Mouse (Mus musculus) myocyte (in vitro differentiated cells): Measurements from ENCODE around the gene Gpc1. TPM values are rescaled to one million over a fixed set of nuclear protein-coding genes. Genes with fewer than 3 reads are reported as not detected.

Experiments
- H3K27me3 ChIP-seq: one replicate; pipeline ENCODE4 v1.6.1; 2011; ENCODE audit not compliant: control insufficient read depth, insufficient read depth, insufficient read length
- H3K36me3 ChIP-seq: one replicate; pipeline ENCODE4 v1.6.1; 2011; ENCODE audit not compliant: control insufficient read depth, insufficient read depth
- H3K4me2 ChIP-seq: one replicate; pipeline ENCODE4 v1.6.1; 2011; ENCODE audit warnings: low read depth, control low read depth
- H3K4me3 ChIP-seq: one replicate; pipeline ENCODE4 v1.5.1; 2011; ENCODE audit warnings: mild to moderate bottlenecking, control low read depth, moderate library complexity
- H3K79me2 ChIP-seq: one replicate; pipeline ENCODE4 v1.6.1; 2011; ENCODE audit not compliant: control insufficient read depth, insufficient read depth
- H3ac ChIP-seq: one replicate; pipeline ENCODE4 v1.6.1; 2011; ENCODE audit not compliant: control insufficient read depth, insufficient read length
- CEBPB ChIP-seq: IDR thresholded peaks from 2 replicates; pipeline ENCODE4 v1.6.1; 2011; ENCODE audit warnings: mild to moderate bottlenecking, moderate library complexity; ENCODE audit not compliant: poor library complexity, insufficient read depth, severe bottlenecking
- E2F4 ChIP-seq: IDR thresholded peaks from one replicate; pipeline ENCODE4 v1.6.1; 2011; ENCODE audit warnings: mild to moderate bottlenecking, control low read depth, moderate library complexity; ENCODE audit not compliant: insufficient read depth
- MAX ChIP-seq: IDR thresholded peaks from one replicate; pipeline ENCODE4 v1.6.1; 2011; ENCODE audit warnings: low read depth, mild to moderate bottlenecking, control low read depth
- MYOD1 ChIP-seq, 3 experiments: IDR thresholded peaks; one replicate each; pipeline ENCODE4 v1.6.1; 2011; ENCODE audit warnings: control low read depth in 2 of 3, low read depth in 2 of 3, mild to moderate bottlenecking in 2 of 3, moderate library complexity in 1 of 3; ENCODE audit not compliant: insufficient read length in 2 of 3, control insufficient read depth in 1 of 3
- MYOG ChIP-seq, 3 experiments: IDR thresholded peaks; one replicate each; pipeline ENCODE4 v1.6.1; 2011; ENCODE audit warnings: control low read depth in 2 of 3, low read depth in 2 of 3, mild to moderate bottlenecking in 2 of 3; ENCODE audit not compliant: insufficient read length in 2 of 3, control insufficient read depth in 1 of 3, insufficient read depth in 1 of 3
- POLR2A ChIP-seq: IDR thresholded peaks from one replicate; pipeline ENCODE4 v1.6.1; 2011; ENCODE audit warnings: low read depth, mild to moderate bottlenecking, control low read depth, moderate library complexity; ENCODE audit not compliant: insufficient read length
- POLR2AphosphoS2 ChIP-seq: IDR thresholded peaks from one replicate; pipeline ENCODE4 v1.6.1; 2011; ENCODE audit warnings: low read depth, control low read depth; ENCODE audit not compliant: insufficient read length
- REST ChIP-seq: IDR thresholded peaks from one replicate; pipeline ENCODE4 v1.6.1; 2011; ENCODE audit warnings: mild to moderate bottlenecking, control low read depth, moderate library complexity; ENCODE audit not compliant: insufficient read depth, insufficient read length
- SRF ChIP-seq: IDR thresholded peaks from one replicate; pipeline ENCODE4 v1.6.1; 2011; ENCODE audit warnings: low read depth; ENCODE audit not compliant: control insufficient read depth, insufficient read length
- TCF12 ChIP-seq: IDR thresholded peaks from one replicate; pipeline ENCODE4 v1.6.1; 2011; ENCODE audit warnings: mild to moderate bottlenecking, control low read depth; ENCODE audit not compliant: poor library complexity, insufficient read depth, severe bottlenecking
- TCF3 ChIP-seq: IDR thresholded peaks from one replicate; pipeline ENCODE4 v1.6.1; 2011; ENCODE audit warnings: low read depth, control low read depth; ENCODE audit not compliant: insufficient read length
- USF1 ChIP-seq: IDR thresholded peaks from one replicate; pipeline ENCODE4 v1.6.1; 2011; ENCODE audit warnings: low read depth, mild to moderate bottlenecking, control low read depth, moderate library complexity
- polyA plus RNA-seq: library from polyadenylated mRNA; unstranded; fragments of >200 nt; fragmentation: generic; extraction: Trizol; gene quantifications from one replicate; pipeline ENCODE4 v1.2.1, GENCODE M21; 2012; ENCODE audit warnings: missing spikeins

Gpc1 gene
- polyA plus RNA-seq, 1 experiment: 930 TPM

DNA sequence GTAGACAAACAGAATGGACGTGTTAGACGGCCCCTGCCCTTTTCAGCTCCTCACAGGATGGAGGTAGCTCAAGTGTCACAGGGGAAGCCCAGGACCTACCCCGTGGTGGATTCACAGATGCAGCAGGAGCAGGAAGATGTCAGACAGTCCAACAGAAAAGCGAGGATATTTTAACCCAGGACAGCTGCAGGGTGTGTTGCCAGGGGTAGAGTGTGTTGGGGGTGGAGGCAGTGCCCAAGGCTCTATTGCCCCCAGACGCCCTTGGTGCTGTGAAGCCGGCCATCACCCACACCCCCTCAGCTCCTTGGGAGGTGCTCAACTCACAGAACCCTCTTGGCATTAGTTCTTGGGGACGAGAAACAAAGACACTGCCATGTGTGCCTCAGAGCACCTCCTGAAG lies 40.8 kb upstream of the Gpc1 start:
- H3K4me3 ChIP-seq: no peak overlapping the region
- H3K4me2 ChIP-seq: peak overlapping the region; percentile 62
- no peaks in the 10 kb centered on the region for H3K27me3 ChIP-seq
- H3K79me2 ChIP-seq: no peaks in the 10 kb centered on the region
- H3K36me3 ChIP-seq: no peaks in the 10 kb centered on the region
- TF ChIP-seq MYOD1 (IDR thresholded peaks at IDR 0.05; ENCODE audit: control insufficient read depth in 1 of 3, insufficient read length in 2 of 3, low read depth in 2 of 3) (peak in 2 of 3 experiments; percentile 85 to 87), TCF12 (peak; percentile 76), SRF (no peak), MYOG (IDR thresholded peaks at IDR 0.05; ENCODE audit: control insufficient read depth in 1 of 3, insufficient read depth in 1 of 3, insufficient read length in 2 of 3, low read depth in 2 of 3) (peak; percentile 67 to 91 (median 74)), POLR2A (peak; percentile 0), TCF3 (no peak)
- H3ac ChIP-seq: no peak overlapping the region

DNA sequence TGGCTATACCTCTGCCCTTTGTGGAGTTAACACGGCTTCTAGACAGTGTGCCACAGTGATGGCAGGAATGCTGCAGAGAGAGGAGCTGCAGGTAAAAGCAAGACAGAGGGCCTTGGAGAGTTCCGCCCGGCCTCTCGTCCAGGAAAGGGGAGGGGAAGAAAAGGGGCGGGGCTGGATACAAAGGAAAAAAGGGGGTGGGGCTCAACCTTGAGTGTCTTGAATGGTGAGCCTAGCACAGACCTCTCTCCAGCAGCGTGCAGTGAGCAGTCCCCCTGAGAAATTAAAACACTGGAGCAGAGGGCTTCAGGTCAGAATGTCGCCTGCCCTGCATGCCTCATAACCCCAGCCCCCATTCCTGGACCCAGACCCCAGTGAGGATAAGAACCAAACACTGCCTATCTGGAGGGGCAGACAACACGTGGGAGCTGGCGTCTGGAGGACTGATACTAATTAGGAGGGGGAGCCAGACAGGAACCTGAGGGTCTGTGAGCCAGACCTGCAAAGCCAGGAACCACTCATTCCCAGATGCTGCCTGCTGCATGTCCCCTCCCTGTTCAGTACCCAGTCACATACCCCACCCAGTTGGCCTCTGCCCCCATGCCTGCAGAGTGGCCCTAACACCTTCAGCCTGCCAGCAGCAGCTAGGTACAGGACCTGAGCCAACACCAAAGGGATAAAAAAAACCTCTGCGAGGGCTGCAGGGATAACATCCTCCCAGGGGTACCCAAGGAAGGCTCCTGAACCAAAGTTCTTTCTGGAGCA lies 40.2 kb upstream of the Gpc1 start:
- no peak for TF ChIP-seq MAX
- TF ChIP-seq MYOG (IDR thresholded peaks at IDR 0.05; ENCODE audit: control insufficient read depth in 1 of 3, insufficient read depth in 1 of 3, insufficient read length in 2 of 3, low read depth in 2 of 3): no peak
- TF ChIP-seq CEBPB: no peak
- no peak for TF ChIP-seq TCF12
- no peak for TF ChIP-seq REST
- TF ChIP-seq POLR2A: peak; percentile 7
- no peak for TF ChIP-seq SRF
- TF ChIP-seq TCF3: no peak
- no peak for TF ChIP-seq USF1
- no peaks in the 10 kb centered on the region for H3K36me3 ChIP-seq
- no peaks in the 10 kb centered on the region for H3K79me2 ChIP-seq
- H3K4me3 ChIP-seq: no peak overlapping the region
- H3K4me2 ChIP-seq: peak overlapping the region; percentile 62
- no peak overlapping the region for H3ac ChIP-seq
- no peaks in the 10 kb centered on the region for H3K27me3 ChIP-seq

DNA sequence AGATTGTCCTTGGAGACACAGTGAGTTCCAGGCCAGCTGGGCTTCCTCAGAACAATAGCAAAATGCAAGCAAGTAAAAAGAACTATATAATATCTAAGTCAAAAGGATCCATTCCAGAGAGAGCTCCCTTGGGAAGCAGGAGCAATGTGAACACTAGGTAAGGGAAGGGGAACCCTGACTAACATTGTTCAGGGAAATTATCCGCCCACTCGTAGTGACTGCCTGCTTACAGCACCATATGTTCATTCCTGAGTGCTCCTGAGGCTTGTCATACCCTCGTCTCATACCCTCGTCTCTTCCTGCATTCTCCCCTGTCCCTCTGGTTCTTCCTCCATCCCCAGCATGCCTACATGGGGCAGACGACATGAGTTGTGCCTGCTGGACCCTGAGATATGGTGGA lies 37.7 kb upstream of the Gpc1 start:
- H3K27me3 ChIP-seq: no peaks in the 10 kb centered on the region

DNA sequence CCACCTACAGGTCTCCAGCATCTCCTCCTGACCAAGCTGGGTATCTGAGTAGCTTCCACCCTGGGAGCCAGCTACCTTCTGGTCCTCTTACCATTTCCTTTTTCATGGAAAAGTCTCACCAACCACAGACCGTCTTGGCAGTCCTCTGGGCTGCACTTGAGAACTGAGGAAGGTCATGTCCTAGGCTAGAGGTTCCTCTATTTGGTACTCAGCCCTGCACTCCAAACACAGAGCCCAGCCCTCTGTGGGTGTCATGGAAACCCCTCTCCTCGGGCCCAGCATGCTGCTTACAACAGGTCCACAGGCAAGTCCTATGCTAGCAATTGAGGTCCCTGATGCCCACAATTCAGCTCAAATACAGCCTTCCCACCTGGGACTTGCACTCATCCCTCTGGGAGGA lies 33.0 kb upstream of the Gpc1 start:
- Histone ChIP-seq H3K36me3 (no peaks in the 10 kb centered on the region), H3K4me2 (no peak overlapping the region), H3K27me3 (no peaks in the 10 kb centered on the region), H3K4me3 (no peak overlapping the region), H3ac (no peak overlapping the region), H3K79me2 (no peaks in the 10 kb centered on the region)
- TF ChIP-seq MYOD1 (IDR thresholded peaks at IDR 0.05; ENCODE audit: control insufficient read depth in 1 of 3, insufficient read length in 2 of 3, low read depth in 2 of 3) (no peak), CEBPB (no peak), POLR2A (no peak), MAX (no peak), E2F4 (no peak), SRF (no peak), TCF3 (no peak), POLR2AphosphoS2 (no peak), USF1 (no peak), MYOG (IDR thresholded peaks at IDR 0.05; ENCODE audit: control insufficient read depth in 1 of 3, insufficient read depth in 1 of 3, insufficient read length in 2 of 3, low read depth in 2 of 3) (no peak), TCF12 (no peak), REST (no peak)

More for the DNA sequence above, 37.7 kb upstream of the Gpc1 start:
- H3K4me2 ChIP-seq: peak overlapping the region; percentile 1
- no peaks in the 10 kb centered on the region for H3K79me2 ChIP-seq
- TF ChIP-seq POLR2A: no peak
- TF ChIP-seq MYOD1 (IDR thresholded peaks at IDR 0.05; ENCODE audit: control insufficient read depth in 1 of 3, insufficient read length in 2 of 3, low read depth in 2 of 3): peak in 2 of 3 experiments; percentile 10 to 41
- H3K4me3 ChIP-seq: no peak overlapping the region
- H3K36me3 ChIP-seq: no peaks in the 10 kb centered on the region
- no peak overlapping the region for H3ac ChIP-seq

DNA sequence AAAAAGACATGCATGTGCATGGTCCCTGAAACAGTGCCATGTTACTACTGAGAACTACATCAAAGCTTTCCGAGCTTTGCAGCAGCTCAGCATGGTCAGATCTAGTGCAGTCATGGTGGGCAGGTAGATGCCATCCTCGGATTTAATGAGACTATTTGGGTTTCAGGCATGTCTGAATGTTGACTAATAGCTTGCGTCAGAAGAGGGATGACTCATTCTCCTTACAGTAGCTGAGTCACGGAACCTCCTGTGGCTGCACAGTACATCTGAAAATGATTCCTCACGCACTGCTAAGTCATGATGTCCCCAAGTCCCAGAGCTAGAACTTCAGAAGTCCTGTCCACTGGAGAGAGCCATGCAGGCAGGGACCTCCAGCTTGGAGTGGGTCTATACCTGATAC lies 31.8 kb upstream of the Gpc1 start:
- no peaks in the 10 kb centered on the region for H3K27me3 ChIP-seq
- no peak overlapping the region for H3K4me3 ChIP-seq
- peak overlapping the region; percentile 49 for H3K4me2 ChIP-seq
- no peak overlapping the region for H3ac ChIP-seq
- TF ChIP-seq POLR2A: no peak
- peak; percentile 41 for TF ChIP-seq SRF
- peak; percentile 89 for TF ChIP-seq CEBPB
- TF ChIP-seq REST: no peak
- peak in 1 of 3 experiments; percentile 31 for TF ChIP-seq MYOD1 (IDR thresholded peaks at IDR 0.05; ENCODE audit: control insufficient read depth in 1 of 3, insufficient read length in 2 of 3, low read depth in 2 of 3)
- no peaks in the 10 kb centered on the region for H3K79me2 ChIP-seq
- no peaks in the 10 kb centered on the region for H3K36me3 ChIP-seq
